In genomic region chr4:128980890-128981832, GRCm38 (mm10) we compare ENCODE assay signal across 11 mouse cellular contexts. TPM values are rescaled to one million over a fixed set of nuclear protein-coding genes. Genes with fewer than 3 reads are reported as not detected.
DNase-seq lines count a peak whose midpoint lies in the region; ATAC-seq and TF ChIP-seq lines count a peak whose summit lies in the region.
"Had no signal": no experiment of that assay in that cellular context is flagged by ENCODE, and none has a peak within 500 bp of the region (broad histone marks: within the 10 kb centered on the region; RNA-seq: fewer than 3 reads in every experiment).

No protein-coding gene starts in this region.

- DNase-seq in kidney, adult 11 months, result no peak
- no peak for DNase-seq in ES-E14 (ENCODE audit: low read depth, low spot score)
- no peak for DNase-seq in liver, embryonic 11.5 days (ENCODE audit: low spot score)
- DNase-seq in thymus, adult 18-20 months, result peak; percentile 15 to 33
- DNase-seq in left cerebral cortex, adult 18-20 months (ENCODE audit: low spot score in 2 of 2), result no peak
- no peak for DNase-seq in ovary, adult 18-20 months (ENCODE audit: low spot score)
- no peak for DNase-seq in hindbrain, embryonic 14.5 days (ENCODE audit: low spot score)
- DNase-seq: cerebellum, adult 8-10 months had no signal

- ATAC-seq in kidney, embryonic 15.5 days (replicated peaks; ENCODE audit: low FRiP score), result no peak
- ATAC-seq in liver, embryonic 11.5 days (replicated peaks; ENCODE audit: low FRiP score), result no peak
- ATAC-seq in hindbrain, embryonic 14.5 days (ENCODE audit: low FRiP score), result no peak
- ATAC-seq: Patski had no signal

- in situ Hi-C loops in ES-E14 (cut with MboI; ENCODE audit: low sequenced_read_pairs in 2 of 2, unreplicated experiment in 2 of 2), result no loop called here

- H3K4me2 ChIP-seq in kidney, embryonic 15.5 days, result 0 out of 2 replicates have a peak overlapping the region, but pooled peaks have one; percentile 12
- H3K4me2 ChIP-seq in liver, embryonic 11.5 days, result peak overlapping the region; percentile 9; the same call in 1 of the 2 replicates
- H3K4me2 ChIP-seq in hindbrain, embryonic 14.5 days (replicated peaks), result no peak overlapping the region
- H3K4me2 ChIP-seq: midbrain, embryonic 11.5 days had no signal

- no peaks in the 10 kb centered on the region for H3K9me3 ChIP-seq in kidney, embryonic 15.5 days (replicated peaks)
- no peaks in the 10 kb centered on the region for H3K9me3 ChIP-seq in ES-E14 (ENCODE audit: control insufficient read depth, insufficient read depth, low read depth, low read length)
- no peaks in the 10 kb centered on the region for H3K9me3 ChIP-seq in liver, embryonic 11.5 days (ENCODE audit: control insufficient read depth, low read length)
- H3K9me3 ChIP-seq in hindbrain, embryonic 14.5 days (ENCODE audit: control insufficient read depth, low read length), result no peaks in the 10 kb centered on the region

- H3K36me3 ChIP-seq in kidney, embryonic 15.5 days, result no peaks in the 10 kb centered on the region
- no peaks in the 10 kb centered on the region for H3K36me3 ChIP-seq in ES-E14 (ENCODE audit: control insufficient read depth, insufficient read depth, low read length, poor library complexity, severe bottlenecking)
- no peaks in the 10 kb centered on the region for H3K36me3 ChIP-seq in liver, embryonic 11.5 days (ENCODE audit: control insufficient read depth, insufficient read depth, low read length)
- H3K36me3 ChIP-seq in hindbrain, embryonic 14.5 days (replicated peaks; ENCODE audit: control insufficient read depth, insufficient read depth), result no peaks in the 10 kb centered on the region

- no peaks in the 10 kb centered on the region for H3K27me3 ChIP-seq in kidney, embryonic 15.5 days
- no peaks in the 10 kb centered on the region for H3K27me3 ChIP-seq in liver, embryonic 11.5 days (replicated peaks; ENCODE audit: control insufficient read depth, insufficient read depth, low read length)
- H3K27me3 ChIP-seq in hindbrain, embryonic 14.5 days (ENCODE audit: control insufficient read depth, insufficient read depth, low read length), result no peaks in the 10 kb centered on the region
- H3K27me3 ChIP-seq: Patski had no signal

- no peaks in the 10 kb centered on the region; the same call in 1 of the 2 replicates for H3K4me1 ChIP-seq in kidney, embryonic 15.5 days
- peaks cover 3 to 9% of the 10 kb centered on the region in 2 experiments for H3K4me1 ChIP-seq in ES-E14 (ENCODE audit: control insufficient read depth in 2 of 2, insufficient read depth in 2 of 2, low read length in 2 of 2, poor library complexity in 1 of 2)
- no peaks in the 10 kb centered on the region; the same call in none of the 2 replicates for H3K4me1 ChIP-seq in liver, embryonic 11.5 days (replicated peaks; ENCODE audit: control insufficient read depth, insufficient read depth, low read length)
- no peaks in the 10 kb centered on the region for H3K4me1 ChIP-seq in hindbrain, embryonic 14.5 days (replicated peaks; ENCODE audit: control insufficient read depth, insufficient read depth, low read length)

- no peak overlapping the region for H3K9ac ChIP-seq in kidney, embryonic 15.5 days
- H3K9ac ChIP-seq in ES-E14 (ENCODE audit: insufficient read depth, low read depth, low read length, poor library complexity, severe bottlenecking), result peak overlapping the region; percentile 62
- H3K9ac ChIP-seq in liver, embryonic 11.5 days (ENCODE audit: low read depth, low read length), result no peak overlapping the region
- no peak overlapping the region for H3K9ac ChIP-seq in hindbrain, embryonic 14.5 days

- no peak overlapping the region for H3K4me3 ChIP-seq in kidney, embryonic 15.5 days (replicated peaks)
- peak overlapping the region in 1 of 2 experiments; percentile 15; a peak in 1 of 4 replicates for H3K4me3 ChIP-seq in ES-E14 (ENCODE audit: insufficient read depth in 1 of 2, low read depth in 1 of 2, low read length in 2 of 2, poor library complexity in 1 of 2, severe bottlenecking in 1 of 2)
- no peak overlapping the region for H3K4me3 ChIP-seq in liver, embryonic 11.5 days (ENCODE audit: low read depth, low read length)
- H3K4me3 ChIP-seq in hindbrain, embryonic 14.5 days (replicated peaks; ENCODE audit: low read length), result no peak overlapping the region

- peak overlapping the region; percentile 29; the same call in 1 of the 2 replicates for H3K27ac ChIP-seq in kidney, embryonic 15.5 days
- H3K27ac ChIP-seq in ES-E14 (ENCODE audit: insufficient read depth, low read depth, low read length, poor library complexity, severe bottlenecking), result peak overlapping the region; percentile 81; the same call in 1 of the 2 replicates
- no peak overlapping the region for H3K27ac ChIP-seq in liver, embryonic 11.5 days (ENCODE audit: low read depth, low read length)
- no peak overlapping the region for H3K27ac ChIP-seq in hindbrain, embryonic 14.5 days

- WGBS in kidney, embryonic 15.5 days, result 69% methylated on average over 12 of the region's 12 CpGs
- 44% methylated on average over 12 of the region's 12 CpGs for WGBS in liver, embryonic 11.5 days
- WGBS in hindbrain, embryonic 14.5 days, result 89% methylated on average over 12 of the region's 12 CpGs

TF ChIP-seq in ES-E14, 5 proteins besides CTCF, POLR2A, EP300 and RAD21:
- TF ChIP-seq ZC3H11A (IDR thresholded peaks at IDR 0.05; ENCODE audit: borderline replicate concordance, low read depth, low read length) (no peak), HCFC1 (IDR thresholded peaks at IDR 0.05; ENCODE audit: borderline replicate concordance, insufficient read depth, low read length) (no peak), MAFK (IDR thresholded peaks at IDR 0.05; ENCODE audit: insufficient read depth, low read depth, low read length) (no peak), CHD2 (IDR thresholded peaks at IDR 0.05; ENCODE audit: low read depth, low read length) (no peak), ZNF384 (IDR thresholded peaks at IDR 0.05; ENCODE audit: low read depth, low read length) (no peak)

RNA-seq across cellular contexts. Expression of gene Ak2, which starts 10.6 kb away (rescaled TPM):
- 224 and 231 TPM in 2 replicates for polyA plus RNA-seq in kidney, embryonic 15.5 days (2015; fragmentation: Nextera tagmentation; extraction: Ambion mirVana)
- total RNA-seq in ES-E14 (2012; rRNA removed), result 148 and 177 TPM in 2 replicates
- 235 and 256 TPM in 2 replicates for polyA plus RNA-seq in liver, embryonic 11.5 days (2014; fragmentation: Nextera tagmentation; extraction: Ambion mirVana)
- 10 to 100 TPM; 24.3 to 27.2 TPM for total RNA-seq in left cerebral cortex, adult 18-20 months (2021)
- polyA plus RNA-seq in hindbrain, embryonic 14.5 days (2014; fragmentation: Nextera tagmentation; extraction: Ambion mirVana), result 60.4 and 64.4 TPM in 2 replicates

RNA-seq across cellular contexts. Expression of gene Azin2, which starts 18.9 kb away (rescaled TPM):
- polyA plus RNA-seq in kidney, embryonic 15.5 days (2015; fragmentation: Nextera tagmentation; extraction: Ambion mirVana), result 19.4 and 20.3 TPM in 2 replicates
- total RNA-seq in ES-E14 (2012; rRNA removed), result 16.0 and 21.2 TPM in 2 replicates
- polyA plus RNA-seq in liver, embryonic 11.5 days (2014; fragmentation: Nextera tagmentation; extraction: Ambion mirVana), result 4.6 and 5.8 TPM in 2 replicates
- total RNA-seq in left cerebral cortex, adult 18-20 months (2021), result 10 to 100 TPM; 45.4 to 47.6 TPM
- polyA plus RNA-seq in hindbrain, embryonic 14.5 days (2014; fragmentation: Nextera tagmentation; extraction: Ambion mirVana), result 14.6 and 20.1 TPM in 2 replicates

Comparison
In these comparisons a context has a peak if more than half of its experiments do, and no peak if none do; other contexts are left out.
1. H3K27ac ChIP-seq: peak in kidney, embryonic 15.5 days (single experiment) and ES-E14 (single experiment); none in liver, embryonic 11.5 days (single experiment) and hindbrain, embryonic 14.5 days (single experiment).
2. DNase-seq: peak in thymus, adult 18-20 months (2 of 2); none in kidney, adult 11 months (single experiment), ES-E14 (single experiment), liver, embryonic 11.5 days (single experiment), left cerebral cortex, adult 18-20 months (0 of 2), ovary, adult 18-20 months (single experiment) and hindbrain, embryonic 14.5 days (single experiment).